Mouse (Mus musculus) adrenal gland, postnatal 14 days (tissue): Measurements from ENCODE around the gene Vstm5. TPM values are rescaled to one million over a fixed set of nuclear protein-coding genes. Genes with fewer than 3 reads are reported as not detected.

Experiments used
- DNase-seq: peaks from one replicate; pipeline ENCODE4 v3.0.0; 2021; ENCODE audit warnings: mixed read lengths
- long read RNA-seq, 2 experiments: library from polyadenylated mRNA; stranded (forward); transcript quantifications; one replicate each; pipeline ENCODE4 v2.0.0; 2021
- total RNA-seq: library from RNA; stranded (reverse); gene quantifications from 2 replicates; pipeline ENCODE4 v1.2.3, GENCODE M21; 2021

The Vstm5 gene
- total RNA-seq: 0.59 and 1.1 TPM in 2 replicates
- long read RNA-seq, experiment 1: 0 reads
- long read RNA-seq, experiment 2: 0 reads

DNA sequence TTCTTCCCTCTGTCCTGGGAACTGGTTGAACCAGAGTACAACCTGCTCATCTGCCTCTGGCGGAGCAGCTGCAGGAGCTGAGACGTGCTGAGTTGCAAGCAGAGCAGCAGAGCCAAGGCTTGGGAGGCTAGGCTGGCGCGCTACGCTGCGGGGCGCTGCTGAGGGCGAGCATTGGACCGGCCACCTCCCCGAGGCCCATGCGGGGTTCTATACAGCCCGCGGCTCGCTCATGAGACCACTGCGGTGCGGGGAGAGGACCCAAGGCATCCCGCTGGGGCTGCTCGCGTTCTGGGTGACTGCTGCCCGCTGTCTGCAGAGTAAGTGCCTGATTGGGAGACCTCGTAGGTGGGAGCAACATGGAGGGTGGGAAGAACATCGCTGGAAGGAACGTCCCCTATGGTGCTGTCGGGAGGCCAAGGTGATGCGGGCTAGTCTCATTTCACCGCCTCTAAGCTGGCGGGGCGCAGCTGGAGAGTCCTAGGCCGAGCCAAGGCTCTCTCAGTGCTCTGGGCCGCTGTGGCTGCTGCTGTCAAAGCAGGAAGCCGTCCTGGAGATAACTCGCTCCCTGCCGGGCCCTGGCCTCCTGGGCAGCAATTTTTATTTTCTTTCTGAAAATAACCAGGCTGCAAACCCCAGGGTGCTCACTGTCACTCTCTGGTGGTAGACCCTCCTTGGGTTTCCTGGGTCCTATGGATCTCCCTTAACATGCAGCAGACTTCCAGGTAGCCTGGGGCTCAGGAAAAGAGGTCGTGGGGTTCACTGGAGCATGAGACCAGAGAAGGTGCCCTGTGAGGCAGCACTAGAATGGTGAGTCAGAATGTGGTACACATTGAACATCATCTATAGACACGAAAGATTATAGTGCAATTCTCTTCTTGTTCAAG is at the start of gene Vstm5:
Vstm5 (plus strand) TSS at position 4 of the 884 bp plus-strand sequence.
- peak; percentile 65 for DNase-seq

GRCm38 (mm10) chr9:15194806-15195205 is 44.0 kb upstream of the Vstm5 start:
- DNase-seq: peak; percentile 43

DNA sequence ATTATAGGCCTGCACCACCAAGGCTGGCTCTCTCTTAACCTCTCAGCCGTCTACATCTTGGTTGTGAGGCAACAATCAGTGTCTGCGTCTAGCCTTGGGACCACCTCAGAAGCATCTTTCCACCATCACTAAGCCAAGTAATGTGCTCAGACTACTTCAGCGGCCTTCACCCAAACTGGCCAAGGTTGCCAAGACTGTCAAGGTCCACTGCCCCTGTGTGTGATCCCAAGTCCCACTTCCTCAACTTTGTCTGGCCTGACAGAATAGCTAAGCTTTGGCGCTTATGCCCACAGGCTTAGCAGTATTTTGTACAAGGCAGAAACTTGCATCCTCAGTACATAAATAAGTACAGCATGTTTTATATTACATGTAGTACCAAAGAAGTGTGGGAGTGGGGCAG is 32.2 kb upstream of the Vstm5 start:
- DNase-seq: no peak

GRCm38 (mm10) chr9:15209320-15209719 is 29.5 kb upstream of the Vstm5 start:
- DNase-seq: no peak

GRCm38 (mm10) chr9:15211876-15212275 is 27.0 kb upstream of the Vstm5 start:
- DNase-seq: peak; percentile 19

GRCm38 (mm10) chr9:15213695-15214094 is 25.1 kb upstream of the Vstm5 start:
- DNase-seq: no peak

DNA sequence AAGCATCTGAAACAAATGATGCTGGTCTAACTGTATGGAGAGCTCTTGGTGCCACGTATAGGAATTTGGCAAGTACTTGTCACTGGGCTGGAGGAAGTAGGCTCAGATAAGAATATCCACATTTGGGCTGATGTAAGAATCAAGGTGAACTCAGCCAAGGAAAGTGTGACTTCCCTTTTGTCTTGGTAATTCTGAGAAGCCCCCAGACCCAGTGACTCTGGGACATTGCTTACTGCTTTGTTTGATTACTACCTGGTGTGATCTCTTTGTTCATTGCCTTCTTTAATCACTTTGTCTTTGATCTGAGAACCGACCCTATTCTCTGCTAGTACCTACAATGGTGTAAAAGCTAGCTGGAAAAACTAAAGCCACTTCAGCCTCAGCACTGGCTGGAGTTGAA is 13.9 kb upstream of the Vstm5 start:
- DNase-seq: no peak

- no peak for DNase-seq
Measured at GRCm38 (mm10) chr9:15232445-15232844, 6.4 kb upstream of the Vstm5 start.

GRCm38 (mm10) chr9:15233604-15234003 is 5.2 kb upstream of the Vstm5 start:
- DNase-seq: no peak

DNA sequence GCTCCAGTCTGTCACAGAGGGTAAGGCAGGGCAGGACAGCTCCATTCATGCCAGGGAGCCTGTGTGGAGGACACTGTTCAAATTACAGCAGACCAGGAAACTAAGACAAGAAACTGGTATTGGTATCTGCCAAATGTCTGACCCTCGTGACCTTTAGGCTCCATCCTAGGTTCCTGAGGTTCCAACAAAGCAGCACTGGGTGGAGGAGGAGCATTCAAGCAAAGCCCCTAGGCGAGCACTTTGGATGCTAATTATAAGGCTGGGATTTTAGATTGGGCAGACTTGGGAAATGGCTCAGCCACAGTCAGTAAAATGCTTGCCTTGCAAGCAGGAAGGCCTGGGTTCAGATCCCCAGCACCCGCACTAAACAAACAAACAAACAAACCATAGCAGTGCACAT is 2.9 kb upstream of the Vstm5 start:
- no peak for DNase-seq

DNA sequence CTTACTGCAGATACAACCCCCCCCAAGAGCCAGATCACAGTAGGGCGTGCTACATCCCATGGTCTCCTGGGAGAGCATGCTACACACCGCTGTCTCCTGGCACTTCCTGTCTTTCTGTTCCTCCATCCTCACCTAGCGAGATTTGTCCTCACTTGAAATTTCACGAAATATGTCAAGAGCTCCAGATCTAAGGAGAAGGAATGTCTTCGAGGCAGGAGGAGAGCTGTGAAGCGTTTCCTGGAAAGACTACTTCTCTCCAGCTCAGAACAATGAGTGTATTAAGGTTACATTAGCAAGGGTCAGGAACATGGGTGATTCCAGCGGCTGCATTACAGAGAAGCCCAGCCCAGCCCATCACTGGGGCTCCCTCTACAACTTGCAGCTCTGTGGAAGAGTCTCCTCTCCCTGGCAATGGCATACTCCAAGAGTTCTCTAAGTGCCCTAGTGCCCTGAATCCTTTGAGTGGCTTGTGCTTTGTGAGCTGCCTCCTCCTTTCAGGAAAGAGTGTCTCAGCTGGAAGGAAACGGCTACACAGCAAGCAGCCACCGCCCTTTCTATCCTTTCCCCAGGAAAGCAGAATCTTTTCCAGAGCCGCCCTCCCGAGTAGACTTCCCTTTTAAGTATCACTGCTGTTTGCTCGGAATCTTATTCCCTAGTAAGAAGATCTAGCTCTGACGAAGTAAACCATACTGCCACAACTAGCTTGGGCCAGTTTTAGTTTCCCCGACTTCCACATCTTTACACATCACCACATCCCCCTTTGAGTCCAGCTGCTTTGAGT is 1.1 kb upstream of the Vstm5 start:
- peak; percentile 15 for DNase-seq

DNA sequence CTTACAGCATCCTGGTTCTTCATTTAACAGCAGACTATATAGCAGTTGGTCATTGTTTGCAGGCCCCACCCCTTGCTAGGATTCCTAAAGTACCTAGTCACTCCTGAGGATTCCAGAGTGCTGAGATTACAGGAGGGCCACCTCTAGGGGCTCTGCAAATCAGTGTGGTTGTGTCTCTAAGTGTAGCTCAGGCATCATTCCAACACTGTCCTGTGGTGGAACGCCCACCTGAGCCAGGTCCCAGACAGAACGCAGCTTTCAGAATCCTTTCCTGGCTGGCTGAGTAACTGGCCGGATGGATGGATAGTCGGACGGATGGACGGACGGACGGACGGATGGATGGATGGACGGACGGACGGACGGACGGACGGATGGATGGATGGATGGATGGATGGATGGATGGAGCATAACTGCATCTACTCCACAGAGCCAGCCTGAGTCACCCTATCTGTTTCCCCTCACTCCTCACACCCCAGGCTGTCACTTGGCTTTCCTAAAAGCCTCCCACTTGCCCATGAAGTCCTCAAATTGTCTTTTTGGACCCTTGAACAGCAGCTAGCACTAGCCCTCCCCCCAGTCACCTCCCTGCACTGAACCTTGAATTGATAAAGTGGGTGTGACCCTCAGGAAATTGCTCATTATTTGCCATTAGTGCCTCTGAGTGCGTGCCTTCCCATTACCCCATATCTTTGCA is 401 bp upstream of the Vstm5 start:
- no peak for DNase-seq

- DNase-seq: no peak
Measured at GRCm38 (mm10) chr9:15240006-15240405, 1.2 kb downstream of the Vstm5 start.

DNA sequence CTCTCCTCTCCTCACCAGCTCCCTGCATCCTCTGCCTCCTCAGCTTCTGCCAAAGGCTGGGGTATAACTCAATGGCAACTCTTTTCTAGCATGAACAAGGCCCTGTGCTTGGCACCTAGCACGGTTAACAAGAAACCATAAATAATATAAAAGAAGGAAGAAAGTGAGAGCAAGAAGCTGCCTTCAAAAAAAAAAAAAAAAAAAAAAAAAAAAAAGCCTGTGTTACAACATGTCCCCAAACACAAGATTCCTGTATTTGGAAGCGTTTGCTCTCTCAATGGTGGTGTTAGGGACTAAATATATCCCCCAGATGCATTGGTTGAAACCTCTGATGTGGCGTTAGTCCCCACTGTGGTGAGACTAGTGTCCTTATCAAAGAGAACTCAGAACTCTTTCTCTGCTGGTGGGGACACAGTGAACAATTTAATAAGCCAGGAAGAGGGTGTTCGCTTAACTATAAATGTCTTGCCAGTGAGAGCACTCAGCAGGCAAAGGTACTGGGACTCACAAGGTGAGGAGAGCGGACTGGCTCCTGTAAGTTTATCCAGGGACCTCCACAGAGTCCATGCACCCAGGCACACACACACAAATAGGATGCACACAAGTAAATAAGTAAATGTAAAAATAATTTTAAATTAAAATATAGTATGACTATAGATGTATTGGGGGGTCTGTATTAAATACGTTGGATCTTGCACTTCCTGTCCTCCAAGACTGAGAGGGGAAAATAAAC is 2.2 kb downstream of the Vstm5 start:
- no peak for DNase-seq

DNA sequence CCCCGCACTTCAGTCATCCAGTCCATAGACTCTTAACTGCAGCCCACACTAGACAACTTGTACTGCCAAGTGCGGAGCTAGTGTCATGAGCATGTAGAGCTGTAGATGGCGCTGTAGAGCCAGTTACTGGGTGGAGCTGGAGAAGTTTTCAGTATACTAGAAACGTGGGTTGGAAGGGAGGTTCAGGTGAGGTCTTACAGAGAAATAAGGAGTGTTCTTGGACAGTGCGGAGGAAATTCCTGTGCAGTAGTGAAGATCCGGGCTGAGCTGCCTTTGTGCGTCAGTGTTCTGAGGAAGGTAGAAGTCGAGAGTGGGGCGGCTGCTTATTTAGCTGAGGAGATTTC is 2.7 kb downstream of the Vstm5 start:
- peak; percentile 78 for DNase-seq

DNA sequence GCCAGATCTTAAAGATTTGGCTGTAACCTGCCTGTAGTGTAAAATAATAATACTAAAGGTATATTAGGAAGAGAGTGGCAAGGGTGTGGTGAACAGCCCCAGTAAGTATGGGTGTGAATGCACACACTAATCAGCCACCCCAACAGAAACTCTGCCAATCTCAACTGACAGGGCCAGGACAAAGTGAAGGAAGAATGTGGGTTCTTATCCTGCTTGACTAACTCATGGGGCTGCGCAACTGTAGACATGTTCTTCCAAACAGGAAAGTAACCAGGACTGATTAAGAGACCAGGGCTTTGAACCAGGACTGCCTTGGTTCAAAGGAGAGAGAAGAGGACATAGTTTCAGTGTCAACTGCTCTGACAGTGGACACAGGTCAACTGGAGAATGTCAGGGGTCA is 3.3 kb downstream of the Vstm5 start:
- no peak for DNase-seq

DNA sequence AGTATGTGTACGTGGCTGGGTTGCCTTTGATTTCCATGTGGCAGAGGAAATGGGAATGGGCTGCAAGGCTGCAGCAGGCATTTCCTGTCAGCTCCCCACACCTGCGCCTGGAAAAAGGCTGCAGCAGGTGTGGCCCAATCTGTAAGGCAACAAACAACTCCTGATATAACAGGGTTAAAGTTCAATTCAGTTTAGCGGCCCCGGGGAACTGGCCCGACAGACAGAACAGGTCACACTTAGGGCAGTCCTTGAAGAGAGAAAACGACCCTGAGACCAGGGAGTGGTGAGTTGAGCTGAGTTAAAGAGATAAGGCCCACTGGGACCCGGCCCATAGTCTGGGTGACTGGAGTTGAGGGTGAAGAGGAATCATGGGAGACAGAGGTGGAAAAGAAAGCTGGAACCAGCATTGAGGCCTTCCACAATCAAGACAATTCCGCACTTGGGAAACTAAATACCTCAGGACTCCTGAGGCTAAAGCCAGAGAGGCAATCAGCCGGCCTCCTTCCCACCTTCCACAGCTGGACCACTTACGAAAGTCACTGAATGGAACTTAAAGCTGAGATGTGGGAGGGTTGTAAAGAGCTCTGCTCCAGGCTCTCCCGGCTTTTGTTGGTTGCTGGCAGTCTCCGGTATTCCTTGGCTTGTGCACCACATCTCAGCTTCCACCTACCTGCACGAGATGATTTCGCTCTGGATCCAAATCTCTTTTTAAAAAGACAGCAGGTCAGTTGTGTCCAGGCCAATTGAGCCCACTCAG is 6.7 kb downstream of the Vstm5 start:
- no peak for DNase-seq

DNA sequence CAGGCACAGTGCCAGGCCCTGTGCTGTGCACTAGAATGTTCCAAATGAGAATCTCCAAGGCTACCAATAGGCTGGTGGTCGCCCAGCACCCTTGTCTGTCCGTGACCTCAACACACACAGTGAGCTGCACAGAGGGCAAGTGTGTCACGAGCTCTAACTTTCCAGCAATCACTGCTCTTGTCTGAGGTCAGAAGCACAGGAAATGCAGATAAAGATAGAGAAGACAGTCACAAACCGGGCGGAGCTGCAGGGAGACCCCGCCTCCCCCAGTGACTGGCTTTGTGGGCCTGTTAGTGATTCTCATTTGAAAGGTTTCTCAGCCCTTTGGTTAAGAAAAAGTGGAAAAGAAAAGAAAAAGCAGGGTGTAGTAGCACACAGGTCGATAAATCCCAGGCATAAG is 11.5 kb downstream of the Vstm5 start:
- DNase-seq: peak; percentile 13

DNA sequence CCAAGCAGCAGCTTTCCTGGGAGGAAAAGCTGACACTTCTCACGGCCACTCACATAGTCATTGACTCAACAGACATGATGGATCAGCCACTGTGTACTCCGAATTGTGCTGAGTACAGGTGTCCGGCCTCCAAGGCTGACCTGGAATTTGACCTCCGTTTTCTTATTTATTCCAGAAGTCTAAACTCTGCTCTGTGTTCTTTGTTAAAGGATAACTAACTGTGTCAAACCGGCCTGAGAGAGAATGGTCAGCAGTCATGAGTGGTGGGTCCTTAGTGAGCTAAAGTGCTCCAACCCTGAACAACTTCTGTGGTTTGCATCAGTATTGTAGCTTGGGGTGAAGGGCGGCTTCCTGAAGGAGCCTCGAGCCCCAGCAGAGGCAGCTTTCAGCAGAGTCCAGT is 13.4 kb downstream of the Vstm5 start:
- no peak for DNase-seq

DNA sequence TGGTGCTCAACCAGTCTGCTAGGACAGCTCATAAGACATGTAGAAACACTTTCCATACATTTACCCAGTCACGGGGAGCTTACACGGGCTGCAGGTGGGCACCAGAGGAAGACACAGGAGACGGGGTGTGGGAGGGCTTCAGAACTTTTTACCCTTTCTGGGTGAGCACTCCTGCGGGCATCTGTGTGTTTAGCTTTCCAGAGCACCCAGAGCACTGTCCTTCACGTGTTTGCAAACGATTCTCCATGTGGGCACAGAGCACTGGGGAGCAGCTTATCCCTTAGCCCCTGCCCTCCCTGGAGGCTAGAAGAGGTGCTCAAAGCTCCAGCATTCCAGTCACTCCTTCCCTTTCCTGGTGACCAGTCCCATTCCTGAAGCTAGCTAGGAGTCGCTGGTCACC is 15.7 kb downstream of the Vstm5 start:
- no peak for DNase-seq

DNA sequence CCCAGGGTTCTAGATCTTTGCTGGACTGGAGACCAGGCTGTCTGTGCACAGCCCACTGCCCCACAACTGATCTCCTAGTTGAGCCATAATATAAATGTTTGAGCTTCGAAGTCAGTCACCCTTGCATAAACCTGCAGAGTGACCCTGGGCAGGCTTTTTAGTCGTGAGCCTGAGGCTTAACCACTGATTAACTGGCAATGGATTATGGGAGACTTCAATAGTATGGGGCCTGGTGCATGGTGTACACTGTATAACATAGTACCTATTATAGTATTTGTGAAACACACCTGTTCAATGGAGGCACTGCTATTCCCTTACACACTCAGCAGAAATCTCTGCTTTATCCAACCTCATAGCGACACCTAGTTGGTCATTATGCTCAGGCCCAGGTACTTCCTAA is 17.4 kb downstream of the Vstm5 start:
- no peak for DNase-seq
